Mouse (Mus musculus): ENCODE measurements around the gene Kifc5b. TPM values are rescaled to one million over a fixed set of nuclear protein-coding genes. Genes with fewer than 3 reads are reported as not detected.
"Not testable (repeated sequence)": the region's sequence is repeated elsewhere in the genome, so short reads cannot be mapped to it uniquely, and the experiment has no call there.

Gene Kifc5b
- polyA plus RNA-seq, 1 experiment from 2014 or later = 3.6 TPM

GRCm38 (mm10) chr17:26925414-26925813 lies 8.5 kb downstream of the Kifc5b start:
- not testable (repeated sequence) for H3K9me3 ChIP-seq; H3K9ac ChIP-seq; H3K4me3 ChIP-seq; H3K27ac ChIP-seq; H3K4me1 ChIP-seq (replicated peaks); H3K27me3 ChIP-seq; ATAC-seq (ENCODE audit: low FRiP score); H3K4me2 ChIP-seq
- 96% methylated on average over 9 of the region's 9 CpGs for WGBS
- peaks cover 32% of the 10 kb centered on the region for H3K36me3 ChIP-seq

- ATAC-seq (ENCODE audit: low FRiP score); H3K4me2 ChIP-seq; H3K9ac ChIP-seq; H3K9me3 ChIP-seq; H3K4me3 ChIP-seq; H3K27me3 ChIP-seq: not testable (repeated sequence)
- 70% methylated on average over 7 of the region's 7 CpGs for WGBS
- Histone ChIP-seq H3K27ac (peak overlapping the region; percentile 89; the same call in 1 of the 2 replicates), H3K4me1 (replicated peaks) (peaks cover 29% of the 10 kb centered on the region), H3K36me3 (peaks cover 38% of the 10 kb centered on the region)
These were observed 14.9 kb downstream of the Kifc5b start for GRCm38 (mm10) chr17:26931795-26932194.

DNA sequence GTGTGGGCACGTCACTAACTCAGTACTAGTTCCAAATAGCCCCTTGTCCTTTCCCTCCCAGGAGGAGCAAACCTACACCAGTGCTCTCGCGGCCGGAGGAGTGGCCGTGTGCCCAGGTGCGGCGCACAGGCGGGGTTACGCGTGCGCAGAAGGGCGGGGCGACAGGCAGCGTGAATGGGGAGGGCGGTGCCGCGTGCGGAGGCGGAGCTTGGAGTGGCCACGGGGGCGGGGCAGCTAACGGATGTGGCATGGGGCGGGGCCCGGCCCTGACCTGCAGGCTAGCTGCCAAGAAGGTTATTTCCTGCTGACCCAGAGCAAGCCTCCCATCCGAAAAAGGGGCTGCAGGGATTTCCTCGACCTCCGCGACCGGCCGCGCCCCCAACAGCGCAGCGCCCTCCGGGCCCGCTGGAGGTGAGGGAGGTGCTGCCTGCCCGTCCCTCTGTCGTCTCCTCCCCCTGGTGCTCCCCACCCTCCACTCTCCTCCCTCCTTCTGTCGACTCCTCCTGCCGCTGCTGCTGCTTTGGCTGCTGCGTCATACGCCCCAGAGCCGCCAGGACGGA lies 16.0 kb downstream of the Kifc5b start, which contains the start of gene Phf1:
Gene Phf1, plus strand, starts transcription at position 214 of the 560 bp plus-strand sequence.
- Histone ChIP-seq H3K4me1 (replicated peaks) (peaks cover 39% of the 10 kb centered on the region), H3K4me2 (peak within 1 kb of the TSS; percentile 96), H3K27me3 (no peaks in the 10 kb centered on the region), H3K36me3 (peaks cover 39% of the 10 kb centered on the region), H3K9ac (peak within 1 kb of the TSS; percentile 88), H3K9me3 (no peaks in the 10 kb centered on the region), H3K27ac (peak within 1 kb of the TSS; percentile 89), H3K4me3 (peak within 1 kb of the TSS; percentile 63)
- peak; percentile 85 for ATAC-seq (ENCODE audit: low FRiP score)
- WGBS = under 1% methylated on average over 42 of the region's 43 CpGs

GRCm38 (mm10) chr17:26933419-26933818 lies 16.5 kb downstream of the Kifc5b start:
- Histone ChIP-seq H3K9me3 (no peaks in the 10 kb centered on the region), H3K4me2 (peak overlapping the region; percentile 96), H3K27me3 (no peaks in the 10 kb centered on the region), H3K4me1 (replicated peaks) (peaks cover 44% of the 10 kb centered on the region), H3K9ac (peak overlapping the region; percentile 88), H3K36me3 (peaks cover 39% of the 10 kb centered on the region), H3K27ac (peak overlapping the region; percentile 89), H3K4me3 (peak overlapping the region; percentile 63)
- peak; percentile 26; the same call in 1 of the 2 replicates for ATAC-seq (ENCODE audit: low FRiP score)
- WGBS = 12% methylated on average over 13 of the region's 13 CpGs

GRCm38 (mm10) chr17:26933885-26934827 lies 17.3 kb downstream of the Kifc5b start:
- 86% methylated on average over 16 of the region's 16 CpGs for WGBS
- Histone ChIP-seq H3K9me3 (no peaks in the 10 kb centered on the region), H3K4me2 (peak overlapping the region; percentile 96), H3K27me3 (no peaks in the 10 kb centered on the region), H3K4me1 (replicated peaks) (peaks cover 50% of the 10 kb centered on the region), H3K9ac (peak overlapping the region; percentile 88), H3K27ac (peak overlapping the region; percentile 89), H3K36me3 (peaks cover 33% of the 10 kb centered on the region), H3K4me3 (peak overlapping the region; percentile 63)
- ATAC-seq (ENCODE audit: low FRiP score) = no peak

GRCm38 (mm10) chr17:26935027-26935426 lies 18.1 kb downstream of the Kifc5b start:
- Histone ChIP-seq H3K4me3 (no peak overlapping the region), H3K27me3 (no peaks in the 10 kb centered on the region), H3K4me1 (replicated peaks) (peaks cover 53% of the 10 kb centered on the region), H3K27ac (no peak overlapping the region), H3K36me3 (peaks cover 32% of the 10 kb centered on the region), H3K4me2 (no peak overlapping the region), H3K9ac (peak overlapping the region; percentile 88; the same call in 1 of the 2 replicates), H3K9me3 (no peaks in the 10 kb centered on the region)
- ATAC-seq (ENCODE audit: low FRiP score) = no peak
- WGBS = 93% methylated on average over 9 of the region's 9 CpGs

DNA sequence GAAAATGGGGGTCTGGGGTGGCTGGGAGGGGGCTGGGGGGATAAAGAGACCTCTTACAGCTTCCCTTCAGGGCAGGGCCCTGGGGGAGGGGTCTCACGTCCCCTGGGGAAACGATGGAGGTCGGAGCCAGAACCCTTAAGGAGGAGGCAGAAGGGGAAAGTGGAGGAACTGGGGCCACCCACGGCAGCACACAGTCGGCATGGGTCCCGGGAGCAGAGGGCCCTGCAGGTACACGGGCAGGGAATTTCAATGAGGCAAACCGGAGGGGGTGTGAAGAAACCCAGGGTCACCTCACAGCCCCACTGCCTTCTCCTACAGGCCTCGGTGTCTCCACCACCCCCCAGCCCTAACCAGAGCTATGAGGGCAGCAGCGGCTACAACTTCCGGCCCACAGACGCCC lies 19.6 kb downstream of the Kifc5b start:
- H3K36me3 ChIP-seq = peaks cover 32% of the 10 kb centered on the region
- no peak overlapping the region; the same call in 1 of the 2 replicates for H3K9ac ChIP-seq
- no peaks in the 10 kb centered on the region for H3K9me3 ChIP-seq
- 79% methylated on average over 12 of the region's 12 CpGs for WGBS
- ATAC-seq (ENCODE audit: low FRiP score) = no peak
- no peak overlapping the region for H3K4me2 ChIP-seq
- H3K4me1 ChIP-seq (replicated peaks) = peaks cover 63% of the 10 kb centered on the region
- H3K27me3 ChIP-seq = no peaks in the 10 kb centered on the region
- no peak overlapping the region for H3K27ac ChIP-seq
- H3K4me3 ChIP-seq = no peak overlapping the region

- Histone ChIP-seq H3K27me3 (no peaks in the 10 kb centered on the region), H3K4me2 (no peak overlapping the region), H3K4me3 (no peak overlapping the region), H3K4me1 (replicated peaks) (peaks cover 69% of the 10 kb centered on the region), H3K27ac (no peak overlapping the region), H3K36me3 (peaks cover 32% of the 10 kb centered on the region), H3K9ac (no peak overlapping the region; the same call in 1 of the 2 replicates), H3K9me3 (no peaks in the 10 kb centered on the region)
- 90% methylated on average over 15 of the region's 15 CpGs for WGBS
- no peak for ATAC-seq (ENCODE audit: low FRiP score)
These were observed 20.2 kb downstream of the Kifc5b start for GRCm38 (mm10) chr17:26936921-26937695.

- Histone ChIP-seq H3K4me2 (peak overlapping the region; percentile 97), H3K9me3 (no peaks in the 10 kb centered on the region), H3K27me3 (no peaks in the 10 kb centered on the region), H3K9ac (peak overlapping the region; percentile 81), H3K27ac (peak overlapping the region; percentile 96; the same call in 1 of the 2 replicates), H3K36me3 (peaks cover 32% of the 10 kb centered on the region), H3K4me3 (peak overlapping the region; percentile 63), H3K4me1 (replicated peaks) (peaks cover 74% of the 10 kb centered on the region)
- no peak for ATAC-seq (ENCODE audit: low FRiP score)
- WGBS = 62% methylated on average over 16 of the region's 16 CpGs
These were observed 21.2 kb downstream of the Kifc5b start for GRCm38 (mm10) chr17:26937883-26938695.

- Histone ChIP-seq H3K4me2 (peak overlapping the region; percentile 97), H3K9ac (peak overlapping the region; percentile 81), H3K9me3 (no peaks in the 10 kb centered on the region), H3K36me3 (peaks cover 32% of the 10 kb centered on the region), H3K4me3 (peak overlapping the region; percentile 63), H3K27me3 (no peaks in the 10 kb centered on the region), H3K27ac (peak overlapping the region; percentile 96), H3K4me1 (replicated peaks) (peaks cover 72% of the 10 kb centered on the region)
- 0 out of 2 replicates have a peak, but pooled peaks have one; percentile 0 for ATAC-seq (ENCODE audit: low FRiP score)
- under 1% methylated on average over 22 of the region's 22 CpGs for WGBS
These were observed 21.8 kb downstream of the Kifc5b start for GRCm38 (mm10) chr17:26938731-26939130.
